Mouse (Mus musculus): ENCODE measurements around the gene Sema6b. TPM values are rescaled to one million over a fixed set of nuclear protein-coding genes. Genes with fewer than 3 reads are reported as not detected.
"Not testable (repeated sequence)": the region's sequence is repeated elsewhere in the genome, so short reads cannot be mapped to it uniquely, and the experiment has no call there.

Sema6b gene
- total RNA-seq, 2 experiments from 2014 or later, result 1.5 to 2.0 TPM

DNA sequence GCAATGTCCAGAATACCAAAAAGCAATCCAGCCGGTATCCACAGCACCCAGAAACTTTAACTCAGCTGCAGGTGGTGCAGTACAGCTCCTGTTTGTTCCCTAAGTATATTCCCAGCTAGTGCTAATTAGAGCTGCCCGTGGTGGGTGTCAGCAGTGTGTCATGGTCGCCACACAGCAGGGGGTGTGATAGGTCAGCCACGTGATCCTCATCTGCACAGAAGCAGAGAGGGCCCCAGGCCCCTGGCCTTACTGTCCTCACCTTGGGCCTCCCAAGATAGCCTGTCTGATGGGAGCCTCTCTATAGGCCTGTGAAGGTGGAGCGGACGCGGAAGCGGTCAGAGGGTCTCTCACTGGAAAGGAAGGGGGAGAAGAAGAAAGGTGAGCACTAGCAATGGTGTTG is 42.0 kb downstream of the Sema6b start:
- ATAC-seq (ENCODE audit: poor library complexity, severe bottlenecking), result no peak

DNA sequence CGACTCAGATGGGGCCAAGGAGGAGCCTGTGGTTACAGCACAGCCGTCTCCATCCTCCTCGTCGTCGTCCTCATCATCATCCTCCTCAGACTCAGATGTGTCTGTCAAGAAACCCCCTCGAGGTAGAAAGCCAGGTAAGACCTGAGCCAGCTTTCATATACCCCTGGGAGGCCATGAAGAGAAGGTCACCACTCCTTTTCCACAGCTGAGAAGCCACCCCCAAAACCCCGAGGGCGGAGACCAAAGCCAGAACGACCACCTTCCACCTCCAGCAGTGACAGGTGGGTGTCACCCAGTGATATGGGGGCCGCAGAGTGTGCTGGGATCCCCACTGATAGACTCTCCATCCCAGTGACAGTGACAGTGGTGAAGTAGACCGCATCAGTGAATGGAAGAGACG is 43.3 kb downstream of the Sema6b start:
- ATAC-seq (ENCODE audit: poor library complexity, severe bottlenecking), result no peak

DNA sequence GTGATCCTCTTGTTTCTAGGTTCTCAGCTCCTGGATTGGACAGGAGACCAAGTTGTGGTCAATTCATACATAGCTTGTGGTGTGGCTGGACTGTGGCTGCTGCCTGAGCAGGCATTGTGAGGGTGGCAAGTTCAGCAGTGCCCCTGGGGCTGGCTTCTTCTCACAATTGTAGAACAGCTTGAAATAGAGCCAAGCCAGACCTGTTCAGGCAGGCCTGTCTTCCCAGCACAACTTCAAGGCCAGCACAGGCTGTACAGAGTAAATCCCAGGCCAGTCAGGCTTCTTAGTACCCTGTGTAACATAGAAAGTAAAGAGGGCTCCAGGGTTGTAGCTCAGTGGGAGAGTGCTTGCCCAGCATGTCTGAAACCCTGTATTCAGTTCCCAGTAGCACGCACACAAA is 47.3 kb downstream of the Sema6b start:
- no peak for ATAC-seq (ENCODE audit: poor library complexity, severe bottlenecking)

DNA sequence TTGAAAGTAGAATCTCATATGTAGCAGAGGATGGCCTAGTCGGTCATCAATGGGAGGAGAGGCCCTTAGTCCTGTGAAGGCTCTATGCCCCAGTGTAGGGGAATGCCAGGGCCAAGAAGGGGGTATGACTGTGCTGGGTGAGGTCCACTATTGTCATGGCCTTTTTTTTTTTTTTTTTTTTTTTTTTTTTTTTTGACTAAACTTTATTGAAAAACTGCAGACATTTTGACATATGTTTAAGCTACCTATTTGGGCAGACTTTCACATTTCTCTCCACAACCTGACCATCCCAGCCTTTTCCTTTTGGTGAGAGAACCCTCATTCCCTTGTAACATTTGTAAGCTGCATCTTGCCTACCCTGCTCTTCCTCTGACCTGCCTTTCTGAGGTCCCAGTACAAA is 47.8 kb downstream of the Sema6b start:
- ATAC-seq (ENCODE audit: poor library complexity, severe bottlenecking), result no peak

DNA sequence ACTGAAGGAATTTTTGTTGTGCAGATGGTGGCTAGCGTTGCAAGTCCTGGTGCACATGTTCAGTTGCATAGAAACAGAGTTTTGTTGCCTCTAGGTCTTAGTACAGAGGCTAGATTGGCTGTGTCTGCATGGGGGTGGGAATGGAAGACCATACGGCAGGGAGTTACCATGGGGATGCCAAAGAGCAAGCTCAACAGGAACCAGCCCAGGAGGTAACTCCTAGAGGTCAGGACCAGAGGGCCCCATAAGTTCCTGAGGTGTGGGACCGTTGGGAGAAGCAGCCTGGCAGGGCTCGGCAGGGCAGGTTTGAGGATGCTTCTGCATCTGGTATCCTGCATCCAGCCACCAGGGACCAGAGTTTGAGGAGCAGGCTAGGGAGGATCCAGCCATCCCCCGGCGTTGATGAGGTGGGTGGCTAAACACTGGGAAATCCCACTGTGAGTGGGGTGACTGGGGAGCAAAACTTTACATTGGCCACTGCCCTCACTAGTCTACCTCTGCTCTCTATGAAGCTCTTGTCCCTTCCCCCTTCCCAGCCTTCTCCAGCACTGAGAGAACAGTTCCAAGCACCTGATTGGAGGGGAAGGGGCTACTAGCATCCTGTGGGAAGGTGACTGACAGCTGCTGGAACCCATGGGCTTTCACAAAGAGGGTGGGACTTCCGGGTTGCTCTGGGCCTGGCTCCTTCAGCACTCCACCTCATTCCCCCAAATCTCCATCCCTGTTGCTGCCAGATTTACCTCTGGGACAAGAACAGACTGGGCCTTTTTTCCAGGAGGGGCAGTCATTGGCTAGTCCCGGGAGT is 59.2 kb downstream of the Sema6b start:
- no peak for ATAC-seq (ENCODE audit: poor library complexity, severe bottlenecking)

DNA sequence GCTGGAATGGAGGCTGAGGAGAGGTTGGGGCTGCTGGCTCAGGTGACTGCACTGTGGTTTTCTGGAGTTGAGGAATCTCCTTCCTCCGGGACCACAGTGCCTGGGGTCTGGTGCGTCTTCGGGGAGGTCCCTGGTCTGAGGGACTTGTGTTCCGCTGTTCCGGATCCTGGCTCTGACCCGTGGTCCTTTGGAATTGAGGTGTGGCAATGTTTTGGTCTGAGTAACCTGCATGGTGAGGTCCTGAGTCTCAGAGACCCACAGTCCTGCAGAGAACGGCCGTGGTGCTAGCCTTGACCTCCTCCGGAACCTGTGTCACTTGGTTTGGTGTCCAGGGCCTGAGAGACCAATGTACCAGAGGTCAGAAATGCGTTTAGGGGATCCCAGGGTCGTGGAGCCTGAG is 60.2 kb downstream of the Sema6b start:
- ATAC-seq (ENCODE audit: poor library complexity, severe bottlenecking), result no peak

DNA sequence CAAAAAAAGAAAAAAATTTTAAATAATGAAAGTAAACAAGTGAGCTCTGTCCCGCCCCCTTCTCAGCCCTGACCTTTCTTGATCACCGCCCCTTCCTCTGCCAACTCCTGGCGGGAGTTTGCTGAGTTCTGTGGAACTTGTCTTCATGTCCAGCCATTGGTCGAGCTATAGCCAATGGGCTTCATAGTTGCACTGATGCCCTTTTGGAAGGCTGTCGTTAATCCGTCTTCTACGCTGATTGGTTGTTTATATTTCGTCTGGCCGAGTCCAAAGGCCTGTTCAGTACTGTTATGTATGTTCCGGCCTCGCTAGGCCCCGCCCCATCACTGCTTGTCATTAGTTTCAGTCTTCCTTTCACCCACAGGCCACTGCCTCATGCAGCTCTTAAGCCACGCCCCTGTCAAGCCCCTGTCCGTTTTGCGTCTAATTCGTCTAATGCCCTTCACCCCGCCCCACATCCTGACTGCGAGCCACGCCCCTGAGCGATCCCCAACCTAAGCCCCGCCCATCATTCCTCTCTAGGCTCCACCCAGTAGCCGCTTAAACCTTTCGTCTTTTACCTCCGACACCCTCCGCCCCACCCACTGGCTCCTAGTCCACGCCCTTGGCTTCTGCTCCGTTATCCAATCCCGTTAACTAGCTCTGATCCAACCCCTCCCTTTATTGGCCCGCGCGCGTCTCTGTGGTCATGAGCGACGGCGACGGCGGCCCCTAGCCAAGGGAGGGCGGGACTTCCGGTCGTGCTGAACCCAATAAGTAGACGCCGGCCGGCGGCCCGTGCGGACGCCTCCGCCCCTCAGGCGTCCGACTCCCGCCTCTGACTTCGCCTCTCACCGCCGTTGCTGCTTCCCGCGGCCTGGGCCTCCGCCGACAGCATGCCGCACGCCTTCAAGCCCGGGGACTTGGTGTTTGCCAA is 61.0 kb downstream of the Sema6b start, which contains the start of gene Hdgfl2:
Hdgfl2 (plus strand) TSS at position 755 of the 916 bp plus-strand sequence.
- peak; percentile 71 for ATAC-seq (ENCODE audit: poor library complexity, severe bottlenecking)

DNA sequence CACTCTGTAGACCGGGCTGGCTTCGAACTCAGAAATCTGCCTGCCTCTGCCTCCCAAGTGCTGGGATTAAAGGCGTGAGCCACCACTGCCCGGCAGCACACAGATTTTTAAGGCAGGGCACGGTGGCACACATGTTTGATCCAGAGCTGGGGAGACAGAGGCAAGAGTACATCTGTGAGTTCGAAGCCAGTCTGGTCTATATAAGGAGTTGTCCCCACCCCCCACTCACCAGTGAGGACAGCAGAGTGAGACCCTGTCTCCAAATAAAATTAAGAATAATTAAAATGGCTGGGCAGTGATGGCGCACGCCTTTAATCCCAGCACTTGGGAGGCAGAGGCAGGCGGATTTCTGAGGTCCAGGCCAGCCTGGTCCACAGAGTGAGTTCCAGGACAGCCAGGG is 61.8 kb downstream of the Sema6b start:
- ATAC-seq (ENCODE audit: poor library complexity, severe bottlenecking), result not testable (repeated sequence)

DNA sequence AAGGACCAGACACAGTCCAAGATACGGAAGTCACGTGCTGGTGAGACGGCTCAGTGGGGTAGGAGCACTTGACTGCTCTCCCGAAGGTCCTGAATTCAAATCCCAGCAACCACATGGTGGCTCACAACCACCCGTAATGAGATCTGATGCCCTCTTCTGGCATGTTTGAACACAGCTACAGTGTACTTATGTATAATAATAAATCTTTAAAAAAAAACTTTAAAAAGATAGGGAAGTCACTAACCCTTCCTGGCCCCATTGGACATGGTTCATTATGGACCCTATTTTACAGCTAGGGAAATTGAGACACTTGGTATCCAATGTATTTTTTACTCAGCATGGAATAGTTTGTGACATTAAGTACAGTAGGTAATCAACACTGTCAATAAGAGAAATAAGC is 62.6 kb downstream of the Sema6b start:
- no peak for ATAC-seq (ENCODE audit: poor library complexity, severe bottlenecking)

DNA sequence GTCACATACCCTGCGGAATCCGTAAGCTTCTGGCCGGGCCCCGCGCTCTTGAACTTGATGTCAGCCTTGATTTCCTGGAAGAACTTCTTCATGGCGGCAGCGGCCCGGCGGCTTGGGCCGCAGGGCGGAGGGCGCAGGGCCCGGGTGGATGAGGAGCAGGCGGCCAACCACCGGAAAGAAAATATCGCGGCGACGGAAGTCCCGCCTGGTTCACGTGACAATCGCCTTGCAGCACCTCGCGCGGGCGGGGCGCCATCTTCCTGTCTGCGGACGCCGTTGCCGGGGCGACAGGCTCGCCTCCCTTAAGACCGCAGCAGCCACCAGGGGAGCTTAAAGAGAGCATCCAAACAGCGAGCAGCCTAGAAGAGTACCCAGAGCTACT is 65.3 kb downstream of the Sema6b start, which contains the start of gene Ubxn6:
Ubxn6 (minus strand) TSS at position 202 of the 382 bp plus-strand sequence.
- peak; percentile 52 for ATAC-seq (ENCODE audit: poor library complexity, severe bottlenecking)

DNA sequence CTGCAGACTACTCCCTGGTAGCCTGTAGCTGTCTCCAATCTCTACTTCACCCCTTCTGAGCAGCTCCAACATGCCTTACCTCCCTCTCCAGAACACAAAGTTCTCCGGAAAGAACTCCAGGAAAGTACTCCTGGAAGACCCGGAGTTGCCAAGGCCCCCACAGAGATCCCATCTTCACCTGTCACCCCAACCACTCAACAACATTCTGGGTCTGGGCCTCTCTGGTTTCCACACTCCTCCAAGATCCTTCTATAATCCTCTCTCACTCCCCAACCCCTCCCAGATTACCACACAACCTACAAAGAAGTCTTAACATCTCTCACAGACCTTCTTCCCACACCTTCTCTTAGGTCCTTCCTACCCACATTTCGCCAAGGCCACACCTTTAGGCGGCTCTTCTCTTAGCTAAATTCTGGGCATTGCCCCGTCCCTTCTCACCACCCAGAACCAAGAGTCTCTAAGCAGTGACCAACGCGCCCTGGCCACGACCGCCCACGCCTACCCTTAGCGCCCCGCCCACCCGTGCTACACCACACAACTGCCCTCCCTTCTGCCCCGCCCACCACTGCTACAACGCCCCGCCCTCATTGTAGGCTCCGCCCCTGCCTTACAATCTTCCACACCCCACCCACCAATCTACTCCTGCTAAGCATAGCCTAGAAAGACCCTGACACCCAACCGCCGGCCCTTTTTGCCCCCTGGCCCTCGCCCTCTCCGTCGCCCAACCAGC is 65.9 kb downstream of the Sema6b start:
- ATAC-seq (ENCODE audit: poor library complexity, severe bottlenecking), result peak; percentile 36

Other genes with a start within 250 kb of the Sema6b start
- 20.7 and 21.0 TPM in 2 replicates for gene Zfp959, start 248.2 kb downstream of the Sema6b start, total RNA-seq (2015)
- 8.9 and 10.6 TPM in 2 replicates for gene Zfp959, start 248.2 kb downstream of the Sema6b start, total RNA-seq (2017)
- 9.1 and 12.0 TPM in 2 replicates for gene Zfp119b, start 190.8 kb downstream of the Sema6b start, total RNA-seq (2015)
- gene Zfp119b, start 190.8 kb downstream of the Sema6b start, total RNA-seq (2017), result 4.6 and 7.0 TPM in 2 replicates
- gene Ebi3, start 187.7 kb downstream of the Sema6b start, total RNA-seq (2015), result 31.8 and 36.1 TPM in 2 replicates
- 16.6 and 34.0 TPM in 2 replicates for gene Ebi3, start 187.7 kb downstream of the Sema6b start, total RNA-seq (2017)
- gene Yju2, start 181.2 kb downstream of the Sema6b start, total RNA-seq (2015), result 6.3 and 10.9 TPM in 2 replicates
- 14.7 and 17.1 TPM in 2 replicates for gene Yju2, start 181.2 kb downstream of the Sema6b start, total RNA-seq (2017)
- gene Shd, start 169.9 kb downstream of the Sema6b start, total RNA-seq (2015), result not detected in 2 replicates
- gene Shd, start 169.9 kb downstream of the Sema6b start, total RNA-seq (2017), result 0.88 TPM in 1 of 2 replicates, not detected in the other
- gene Fsd1, start 153.8 kb downstream of the Sema6b start, total RNA-seq (2015), result not detected in 2 replicates
- gene Fsd1, start 153.8 kb downstream of the Sema6b start, total RNA-seq (2017), result not detected in 2 replicates
- gene Stap2, start 134.8 kb downstream of the Sema6b start, total RNA-seq (2015), result 0.25 and 0.62 TPM in 2 replicates
- 0.22 and 0.24 TPM in 2 replicates for gene Stap2, start 134.8 kb downstream of the Sema6b start, total RNA-seq (2017)
- 23.2 and 28.6 TPM in 2 replicates for gene Mpnd, start 134.6 kb downstream of the Sema6b start, total RNA-seq (2015)
- gene Mpnd, start 134.6 kb downstream of the Sema6b start, total RNA-seq (2017), result 95.5 and 112 TPM in 2 replicates
- 21.7 and 22.3 TPM in 2 replicates for gene Sh3gl1, start 103.7 kb downstream of the Sema6b start, total RNA-seq (2015)
- 28.4 and 35.0 TPM in 2 replicates for gene Sh3gl1, start 103.7 kb downstream of the Sema6b start, total RNA-seq (2017)
- 8.1 and 9.6 TPM in 2 replicates for gene Chaf1a, start 99.9 kb downstream of the Sema6b start, total RNA-seq (2015)
- gene Chaf1a, start 99.9 kb downstream of the Sema6b start, total RNA-seq (2017), result 18.3 and 22.2 TPM in 2 replicates
- 12.9 and 13.2 TPM in 2 replicates for gene Ubxn6, start 65.3 kb downstream of the Sema6b start, total RNA-seq (2015)
- gene Ubxn6, start 65.3 kb downstream of the Sema6b start, total RNA-seq (2017), result 17.0 and 30.7 TPM in 2 replicates
- 14.9 and 17.9 TPM in 2 replicates for gene Hdgfl2, start 60.7 kb downstream of the Sema6b start, total RNA-seq (2015)
- 43.4 and 52.8 TPM in 2 replicates for gene Hdgfl2, start 60.7 kb downstream of the Sema6b start, total RNA-seq (2017)
- gene Plin4, start 30.5 kb downstream of the Sema6b start, total RNA-seq (2015), result 0.09 TPM in 2 replicates
- 0.18 TPM in 1 of 2 replicates, not detected in the other for gene Plin4, start 30.5 kb downstream of the Sema6b start, total RNA-seq (2017)
- gene Plin5, start 22.7 kb downstream of the Sema6b start, total RNA-seq (2015), result 0.18 TPM in 1 of 2 replicates, not detected in the other
- gene Plin5, start 22.7 kb downstream of the Sema6b start, total RNA-seq (2017), result 0.45 TPM in 1 of 2 replicates, not detected in the other
- 17.6 and 20.1 TPM in 2 replicates for gene Lrg1, start 18.3 kb downstream of the Sema6b start, total RNA-seq (2015)
- 23.9 and 33.9 TPM in 2 replicates for gene Lrg1, start 18.3 kb downstream of the Sema6b start, total RNA-seq (2017)
- gene Tnfaip8l1, start 22.1 kb upstream of the Sema6b start, total RNA-seq (2015), result 4.3 and 4.4 TPM in 2 replicates
- gene Tnfaip8l1, start 22.1 kb upstream of the Sema6b start, total RNA-seq (2017), result 3.2 and 4.8 TPM in 2 replicates
- gene Mydgf, start 43.6 kb upstream of the Sema6b start, total RNA-seq (2015), result 27.0 and 32.5 TPM in 2 replicates
- 25.7 and 29.1 TPM in 2 replicates for gene Mydgf, start 43.6 kb upstream of the Sema6b start, total RNA-seq (2017)
- gene Dpp9, start 78.6 kb upstream of the Sema6b start, total RNA-seq (2015), result 25.4 and 26.2 TPM in 2 replicates
- gene Dpp9, start 78.6 kb upstream of the Sema6b start, total RNA-seq (2017), result 17.3 and 18.1 TPM in 2 replicates
- gene Fem1a, start 116.5 kb upstream of the Sema6b start, total RNA-seq (2015), result 10.2 and 11.8 TPM in 2 replicates
- gene Fem1a, start 116.5 kb upstream of the Sema6b start, total RNA-seq (2017), result 15.7 and 16.9 TPM in 2 replicates
- 14.3 and 15.0 TPM in 2 replicates for gene Ticam1, start 136.4 kb upstream of the Sema6b start, total RNA-seq (2015)
- gene Ticam1, start 136.4 kb upstream of the Sema6b start, total RNA-seq (2017), result 6.0 and 6.1 TPM in 2 replicates
- 7.1 and 9.1 TPM in 2 replicates for gene Plin3, start 152.5 kb upstream of the Sema6b start, total RNA-seq (2015)
- gene Plin3, start 152.5 kb upstream of the Sema6b start, total RNA-seq (2017), result 28.3 and 29.2 TPM in 2 replicates
- not detected in 2 replicates for gene Arrdc5, start 159.9 kb upstream of the Sema6b start, total RNA-seq (2015)
- not detected in 2 replicates for gene Arrdc5, start 159.9 kb upstream of the Sema6b start, total RNA-seq (2017)
- gene Uhrf1, start 163.0 kb upstream of the Sema6b start, total RNA-seq (2015), result 39.3 and 52.3 TPM in 2 replicates
- 83.7 and 101 TPM in 2 replicates for gene Uhrf1, start 163.0 kb upstream of the Sema6b start, total RNA-seq (2017)
- gene Kdm4b, start 185.7 kb upstream of the Sema6b start, total RNA-seq (2015), result 8.0 and 10.8 TPM in 2 replicates
- 6.7 and 7.1 TPM in 2 replicates for gene Kdm4b, start 185.7 kb upstream of the Sema6b start, total RNA-seq (2017)